Mouse (Mus musculus): ENCODE data around the gene Otp.
A peak's percentile ranks its signal among the peaks of the same experiment; 100 is the strongest.

Otp gene

GRCm38 (mm10) chr13:94874039-94874425, 1.4 kb upstream of the Otp start:
- no peak for DNase-seq (ENCODE audit: low spot score)

DNA sequence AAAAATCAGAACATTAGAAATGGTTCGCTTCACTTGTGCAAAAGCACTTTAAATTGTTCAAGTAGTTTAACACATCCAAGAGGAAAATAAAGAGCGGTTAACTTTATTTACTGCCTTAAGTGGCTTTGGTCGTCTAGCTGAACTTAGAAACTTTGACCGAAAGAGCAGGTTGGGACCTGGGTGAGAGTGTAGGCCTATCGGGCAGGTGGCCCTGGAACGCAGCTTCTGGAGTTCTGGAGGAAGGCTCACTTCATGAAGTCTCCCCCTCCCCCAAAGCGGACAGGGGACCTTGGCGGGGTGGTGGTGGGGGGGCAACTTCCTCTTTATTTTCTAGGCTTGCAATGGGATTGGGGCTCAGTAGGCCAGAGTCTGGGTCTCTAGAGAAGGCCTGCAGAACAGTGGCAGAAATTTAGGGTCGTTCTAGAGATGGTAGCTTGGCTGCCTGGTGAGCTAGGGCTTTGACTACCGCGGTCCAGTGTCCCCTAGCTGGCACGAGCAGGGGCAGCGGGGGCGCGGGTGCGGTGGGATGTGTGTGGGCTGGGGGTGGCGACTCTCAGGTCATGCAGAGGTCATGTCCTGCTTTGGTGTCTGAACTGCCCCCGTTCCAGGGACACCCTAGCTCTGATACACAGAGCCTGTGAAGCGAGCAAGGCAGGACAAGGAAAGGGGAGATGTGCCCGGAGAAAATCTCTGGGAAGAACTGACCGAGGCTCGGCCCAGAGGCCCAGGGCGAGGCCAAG, 576 bp upstream of the Otp start:
- no peak for DNase-seq (ENCODE audit: low spot score)

GRCm38 (mm10) chr13:94876286-94877210, 1.1 kb downstream of the Otp start:
- DNase-seq (ENCODE audit: low spot score): no peak

DNA sequence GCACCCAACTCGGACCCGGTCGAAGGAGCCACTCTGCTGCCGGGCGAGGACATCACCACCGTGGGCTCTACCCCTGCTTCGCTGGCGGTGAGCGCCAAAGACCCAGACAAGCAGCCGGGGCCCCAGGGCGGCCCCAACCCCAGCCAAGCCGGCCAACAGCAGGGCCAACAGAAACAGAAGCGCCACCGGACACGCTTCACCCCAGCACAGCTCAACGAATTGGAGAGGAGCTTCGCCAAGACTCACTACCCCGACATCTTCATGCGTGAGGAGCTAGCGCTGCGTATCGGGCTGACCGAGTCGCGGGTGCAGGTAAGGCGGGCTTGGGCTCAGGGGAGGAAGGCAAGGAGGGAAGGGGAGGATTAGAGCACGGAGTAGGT, 1.8 kb downstream of the Otp start:
- no peak for DNase-seq (ENCODE audit: low spot score)

GRCm38 (mm10) chr13:94877991-94878745, 2.8 kb downstream of the Otp start:
- no peak for DNase-seq (ENCODE audit: low spot score)

GRCm38 (mm10) chr13:94881201-94881600, 5.8 kb downstream of the Otp start:
- DNase-seq (ENCODE audit: low spot score): no peak

GRCm38 (mm10) chr13:94882221-94882620, 6.8 kb downstream of the Otp start:
- DNase-seq (ENCODE audit: low spot score): no peak

DNA sequence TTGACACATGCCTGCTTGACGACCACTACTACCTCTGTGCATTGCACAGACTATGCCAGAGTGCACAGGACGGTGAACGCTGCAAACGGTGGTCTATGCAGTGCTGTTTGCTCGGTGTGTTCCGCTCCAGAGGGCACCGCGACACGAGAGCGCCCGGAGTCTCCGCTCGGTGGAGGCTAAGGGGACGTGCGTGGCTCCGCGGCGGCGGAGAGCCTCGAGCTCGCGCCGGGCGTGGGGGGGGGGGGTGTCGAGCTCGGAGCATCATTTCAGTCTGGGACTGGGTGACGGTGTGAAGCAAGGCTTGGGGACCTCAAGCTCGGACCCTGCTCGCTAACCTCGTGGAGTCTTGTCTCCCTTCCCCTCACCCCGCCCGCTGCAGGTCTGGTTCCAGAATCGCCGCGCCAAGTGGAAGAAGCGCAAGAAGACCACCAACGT, 7.3 kb downstream of the Otp start:
- no peak for DNase-seq (ENCODE audit: low spot score)

- peak; percentile 35 for DNase-seq (ENCODE audit: low spot score)
These were observed 8.0 kb downstream of the Otp start for GRCm38 (mm10) chr13:94883163-94883965.

GRCm38 (mm10) chr13:94883966-94884960, 8.9 kb downstream of the Otp start:
- DNase-seq (ENCODE audit: low spot score): no peak

DNA sequence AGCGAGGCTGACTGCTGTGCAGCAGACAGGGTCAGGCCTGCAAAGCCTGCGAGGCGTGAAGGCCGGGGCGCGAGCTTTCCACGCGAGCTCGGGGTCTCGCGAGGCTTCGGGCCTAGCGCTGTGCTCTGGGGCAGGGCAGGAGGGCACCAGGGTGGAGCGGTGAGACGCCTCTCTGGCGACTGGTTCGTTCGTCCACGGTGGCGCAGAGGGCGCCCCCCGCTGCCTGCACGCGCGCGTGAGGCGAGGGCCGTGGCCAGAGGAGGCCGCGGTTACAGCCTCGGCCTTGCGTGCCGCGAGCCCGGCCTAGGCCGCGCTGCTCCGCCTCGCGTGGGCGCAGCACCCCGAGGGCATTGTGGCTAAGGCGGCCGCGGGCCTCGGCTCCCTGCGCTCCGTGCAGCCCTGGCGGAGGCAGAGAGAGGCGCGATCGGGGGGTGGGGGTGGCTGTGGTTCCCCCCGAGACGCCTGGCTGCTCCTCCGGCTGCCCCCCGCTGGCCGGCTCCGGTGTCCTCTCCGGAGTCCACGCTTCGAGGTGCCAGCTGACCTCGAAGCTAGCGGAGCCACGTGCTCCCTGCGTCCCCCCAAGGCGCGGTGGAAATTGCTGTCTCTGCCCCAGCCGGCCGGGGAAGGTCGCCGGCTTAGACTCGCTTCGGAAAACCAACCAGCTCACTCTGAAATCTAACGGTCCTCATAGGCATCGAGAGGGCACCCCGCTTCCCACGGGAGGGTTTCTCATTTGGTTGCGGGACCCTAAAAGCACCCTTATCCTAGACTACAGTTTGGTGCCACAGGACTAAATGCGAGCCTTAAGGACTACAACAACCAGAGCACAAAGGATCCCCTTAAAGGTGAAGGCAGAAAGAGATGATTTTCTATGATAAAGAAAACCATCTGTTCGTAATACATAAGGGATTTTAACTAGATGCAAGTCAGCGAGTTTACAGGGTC, 10.2 kb downstream of the Otp start:
- peak; percentile 45 for DNase-seq (ENCODE audit: low spot score)

DNA sequence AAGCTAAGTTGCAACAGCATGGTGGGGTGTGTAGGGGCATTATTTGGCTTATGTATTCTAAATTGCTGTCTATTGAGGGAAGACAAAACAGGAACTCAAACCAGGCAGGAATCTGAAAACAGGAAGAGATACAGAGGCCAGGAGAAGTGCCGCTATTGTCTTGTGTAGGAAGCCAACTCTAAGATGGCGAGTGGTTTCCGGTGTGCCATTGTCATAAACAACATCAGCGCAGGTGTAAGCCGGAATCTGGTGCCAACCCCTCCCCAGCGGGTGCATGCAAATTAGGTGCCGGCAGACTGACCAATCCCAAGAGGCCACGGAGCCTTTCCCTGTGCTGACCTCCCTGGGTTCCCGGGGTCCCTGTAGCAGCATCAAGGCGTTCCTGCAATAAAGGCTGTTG, 32.4 kb downstream of the Otp start:
- DNase-seq (ENCODE audit: low spot score): no peak

GRCm38 (mm10) chr13:94912961-94913360, 37.6 kb downstream of the Otp start:
- DNase-seq (ENCODE audit: low spot score): no peak

DNA sequence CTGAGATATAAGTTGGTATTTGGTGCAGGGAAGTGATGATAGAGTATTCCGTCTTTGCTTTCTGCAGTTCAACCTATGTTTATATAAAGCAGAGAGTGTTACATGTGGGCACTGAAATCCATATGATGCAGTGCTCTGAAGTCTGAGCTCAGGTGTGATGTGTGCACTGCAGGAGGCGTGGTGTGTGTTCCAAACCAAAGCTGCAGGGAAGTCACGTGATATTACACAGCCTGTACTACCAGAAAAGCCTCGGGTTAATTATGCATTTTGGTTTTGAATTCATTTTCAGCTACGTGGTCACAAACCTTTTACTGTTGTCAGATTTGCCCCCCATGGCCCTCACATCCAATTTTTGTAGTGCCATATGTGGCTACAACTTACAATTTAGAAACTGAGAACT, 40.3 kb downstream of the Otp start:
- DNase-seq (ENCODE audit: low spot score): no peak

DNA sequence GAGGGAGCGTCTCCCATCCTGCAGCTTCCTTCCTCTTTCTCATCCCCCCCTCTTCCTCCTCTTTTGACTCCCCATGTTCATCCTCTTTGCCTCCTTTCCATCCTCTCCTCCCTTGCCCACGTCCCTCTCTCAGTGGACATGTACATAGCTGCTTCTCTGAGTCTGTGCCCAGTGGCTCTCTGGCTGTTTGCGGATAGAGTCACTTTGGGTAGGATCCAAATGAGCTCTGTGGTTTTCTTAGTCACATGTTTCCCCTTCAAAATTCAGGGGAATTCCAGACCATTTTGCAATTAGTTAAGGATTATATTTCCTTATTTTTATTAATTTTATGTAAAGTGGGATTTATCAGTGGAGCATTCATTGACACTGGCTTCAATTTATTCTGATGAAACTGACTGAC, 52.7 kb downstream of the Otp start:
- DNase-seq (ENCODE audit: low spot score): no peak

Data from ovary, postnatal 36 days (tissue).